Comparison of ENCODE assay signal across 8 mouse cellular contexts in the genomic region with DNA sequence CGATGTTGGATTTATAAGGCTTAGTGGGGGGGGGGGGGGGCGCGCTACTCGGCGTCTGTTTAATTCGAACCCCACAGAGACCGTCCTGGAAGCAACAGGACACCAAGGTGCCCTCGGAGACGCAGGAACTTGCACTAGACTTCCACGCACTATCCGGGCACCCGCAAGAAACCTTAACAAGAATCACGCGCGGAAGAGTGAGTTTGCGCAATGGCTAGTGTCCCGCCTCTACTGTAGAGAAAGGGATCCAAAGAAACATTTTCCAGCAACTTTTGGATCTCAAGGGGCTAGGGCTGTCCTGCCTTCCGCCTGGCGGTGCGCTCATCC. TPM values are rescaled to one million over a fixed set of nuclear protein-coding genes. Genes with fewer than 3 reads are reported as not detected.
DNase-seq lines count a peak whose midpoint lies in the region; ATAC-seq and TF ChIP-seq lines count a peak whose summit lies in the region.

No protein-coding gene starts in this region.

- peak overlapping the region; percentile 94 for H3K27ac ChIP-seq in forebrain, embryonic 10.5 days
- peak overlapping the region; percentile 99 for H3K27ac ChIP-seq in limb, embryonic 10.5 days
- no peak overlapping the region for H3K27ac ChIP-seq in neural tube, embryonic 15.5 days (replicated peaks)

- no peak for TF ChIP-seq CTCF in lung, adult 2 months (IDR thresholded peaks at IDR 0.05; ENCODE audit: insufficient read depth, low read length)

- no peaks in the 10 kb centered on the region for H3K9me3 ChIP-seq in forebrain, embryonic 10.5 days
- H3K9me3 ChIP-seq in limb, embryonic 10.5 days (replicated peaks): no peaks in the 10 kb centered on the region
- H3K9me3 ChIP-seq in neural tube, embryonic 15.5 days (replicated peaks): no peaks in the 10 kb centered on the region

- H3K9ac ChIP-seq in neural tube, embryonic 15.5 days (replicated peaks): peak overlapping the region; percentile 81

- DNase-seq in lung, adult 2 months: no peak
- no peak for DNase-seq in lung, postnatal 25 days (ENCODE audit: low spot score)
- no peak for DNase-seq in forebrain, embryonic 10.5 days (ENCODE audit: extremely low spot score, low spot score)
- DNase-seq in limb, embryonic 10.5 days (ENCODE audit: low spot score): peak; percentile 48
- DNase-seq in retina, postnatal 1 day: no peak
- no peak for DNase-seq in thymus, adult 18-20 months
- no peak for DNase-seq in kidney, adult 9 months

- peak overlapping the region; percentile 54 for H3K4me3 ChIP-seq in lung, adult 2 months (replicated peaks; ENCODE audit: extremely low read depth, low read depth, low read length)
- peak overlapping the region; percentile 84 for H3K4me3 ChIP-seq in forebrain, embryonic 10.5 days
- H3K4me3 ChIP-seq in limb, embryonic 10.5 days: peak overlapping the region; percentile 95
- H3K4me3 ChIP-seq in neural tube, embryonic 15.5 days (replicated peaks): peak overlapping the region; percentile 76

- 4% methylated on average over 20 of the region's 20 CpGs for whole genome bisulfite sequencing in lung, adult 2 months
- WGBS in forebrain, embryonic 10.5 days: 9% methylated on average over 20 of the region's 20 CpGs
- WGBS in limb, embryonic 10.5 days: 5% methylated on average over 20 of the region's 20 CpGs
- 4% methylated on average over 20 of the region's 20 CpGs for WGBS in neural tube, embryonic 15.5 days

- peak overlapping the region; percentile 98 for H3K4me2 ChIP-seq in neural tube, embryonic 15.5 days

- 0 out of 2 replicates have a peak, but pooled peaks cover 8% of the 10 kb centered on the region for H3K27me3 ChIP-seq in forebrain, embryonic 10.5 days (ENCODE audit: poor library complexity, severe bottlenecking)
- no peaks in the 10 kb centered on the region for H3K27me3 ChIP-seq in limb, embryonic 10.5 days (ENCODE audit: low read depth, poor library complexity, severe bottlenecking)
- peaks cover 7% of the 10 kb centered on the region; the same call in 1 of the 2 replicates for H3K27me3 ChIP-seq in neural tube, embryonic 15.5 days (replicated peaks)

- no peak for TF ChIP-seq POLR2A in lung, adult 2 months (IDR thresholded peaks at IDR 0.05; ENCODE audit: borderline replicate concordance, extremely low read depth, low read depth, low read length)

- ATAC-seq in neural tube, embryonic 15.5 days (ENCODE audit: low FRiP score): no peak

- no peaks in the 10 kb centered on the region for H3K36me3 ChIP-seq in forebrain, embryonic 10.5 days (replicated peaks)
- H3K36me3 ChIP-seq in limb, embryonic 10.5 days: peaks cover 10% of the 10 kb centered on the region; the same call in 1 of the 2 replicates
- no peaks in the 10 kb centered on the region for H3K36me3 ChIP-seq in neural tube, embryonic 15.5 days

- H3K4me1 ChIP-seq in lung, adult 2 months (ENCODE audit: control insufficient read depth, insufficient read depth, low read length): peaks cover 5% of the 10 kb centered on the region; the same call in 1 of the 2 replicates
- H3K4me1 ChIP-seq in forebrain, embryonic 10.5 days: peaks cover 53% of the 10 kb centered on the region
- H3K4me1 ChIP-seq in limb, embryonic 10.5 days: peaks cover 60% of the 10 kb centered on the region
- peaks cover 40% of the 10 kb centered on the region for H3K4me1 ChIP-seq in neural tube, embryonic 15.5 days

RNA-seq across cellular contexts. Expression of gene Tns3, which starts 40.5 kb away (rescaled TPM):
- polyA plus RNA-seq in lung, adult 2 months (2012; rRNA removed): 160 and 164 TPM in 2 replicates
- polyA plus RNA-seq in forebrain, embryonic 10.5 days (2016; fragmentation: Nextera tagmentation; extraction: Ambion mirVana): 13.3 and 13.8 TPM in 2 replicates
- polyA plus RNA-seq in limb, embryonic 10.5 days (2016; fragmentation: Nextera tagmentation; extraction: Ambion mirVana): 28.2 and 35.6 TPM in 2 replicates
- polyA plus RNA-seq in neural tube, embryonic 15.5 days (2015; fragmentation: Nextera tagmentation; extraction: Ambion mirVana): 7.6 and 11.1 TPM in 2 replicates
